Mouse (Mus musculus) bone marrow, adult 2 months (tissue): ENCODE results near the gene Rgs17. TPM values are rescaled to one million over a fixed set of nuclear protein-coding genes. Genes with fewer than 3 reads are reported as not detected.

Experiments
- H3K27ac ChIP-seq: fragments of 200-500 bp; 2 replicates; pipeline ENCODE4 v1.5.1; 2012; ENCODE audit warnings: low read depth, mild to moderate bottlenecking, control low read depth, inconsistent platforms, low read length; ENCODE audit not compliant: control insufficient read depth, poor library complexity, insufficient read depth
- H3K4me1 ChIP-seq: fragments of 200-500 bp; 2 replicates; pipeline ENCODE4 v1.6.1; 2011; ENCODE audit warnings: low read length; ENCODE audit not compliant: control insufficient read depth, insufficient read depth
- H3K4me3 ChIP-seq: fragments of 200-500 bp; replicated peaks from 2 replicates; pipeline ENCODE3; 2011; ENCODE audit warnings: mild to moderate bottlenecking, low read depth, low read length, control low read depth; ENCODE audit not compliant: control insufficient read depth
- CTCF ChIP-seq: fragments of 200-500 bp; IDR thresholded peaks from 2 replicates; pipeline ENCODE4 v1.5.1; 2011; ENCODE audit warnings: low read length, control low read depth; ENCODE audit not compliant: control insufficient read depth, insufficient read depth
- POLR2A ChIP-seq: fragments of 200-500 bp; IDR thresholded peaks from 2 replicates; pipeline ENCODE4 v1.6.1; 2011; ENCODE audit warnings: low read depth, mild to moderate bottlenecking, control low read depth, low read length, borderline replicate concordance; ENCODE audit not compliant: control insufficient read depth
- WGBS: fragments of 180-500 bp; shearing (Covaris S2); methylation state at CpG from one replicate; pipeline ENCODE4 v1.1.7; 2018; 5-methylcytosine and 5-hydroxymethylcytosine counted together
- polyA plus RNA-seq: library from polyadenylated mRNA; stranded (reverse); fragments of >200 nt; gene quantifications from 2 replicates; pipeline ENCODE4 v1.2.4, GENCODE M21; 2011; ENCODE audit warnings: low replicate concordance; ENCODE audit not compliant: missing spikeins, insufficient read depth, insufficient read length

The Rgs17 gene
- polyA plus RNA-seq, 1 experiment, result not detected

DNA sequence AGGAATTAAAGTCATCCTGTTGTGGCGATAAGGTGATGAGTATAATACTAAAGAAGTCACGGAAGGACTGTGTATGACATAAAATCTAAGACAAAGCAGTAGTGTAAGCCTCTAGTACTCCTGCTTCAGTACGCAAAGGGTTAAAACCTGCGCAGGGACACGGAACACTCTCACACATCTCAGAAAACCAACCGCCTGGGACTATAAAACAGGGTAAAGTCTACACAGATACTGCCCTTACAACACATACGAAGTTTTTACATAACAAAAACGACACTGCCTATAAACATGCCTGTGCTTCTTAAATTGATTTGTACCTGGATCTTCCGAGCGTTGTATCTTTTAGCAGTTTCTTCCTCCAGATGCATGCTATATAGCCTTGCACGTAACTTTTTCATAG, 108.5 kb downstream of the Rgs17 start:
- H3K4me1 ChIP-seq, result no peaks in the 10 kb centered on the region
- WGBS, result 93% methylated on average over 11 of the region's 11 CpGs
- no peak overlapping the region for H3K27ac ChIP-seq
- H3K4me3 ChIP-seq, result no peak overlapping the region
- TF ChIP-seq CTCF (no peak), POLR2A (no peak)

DNA sequence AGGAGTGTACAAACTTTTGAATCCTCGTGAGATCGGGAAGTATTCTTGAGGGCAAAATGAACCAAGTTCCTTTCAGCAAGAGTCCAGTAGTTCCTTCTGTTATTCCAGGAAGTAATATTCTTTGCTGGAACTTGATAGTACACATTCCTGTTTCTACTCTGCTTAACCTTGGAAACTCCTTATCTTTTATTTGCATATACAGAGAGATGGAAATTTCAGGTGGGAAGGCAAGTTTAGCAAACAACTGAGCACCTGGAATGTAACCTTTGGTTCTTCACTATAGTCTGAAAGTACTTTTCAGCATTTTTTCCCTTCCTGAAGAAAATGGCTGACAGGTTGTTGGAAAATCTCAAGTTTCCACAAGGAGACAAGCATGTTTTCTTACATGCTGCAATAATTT, 114.5 kb downstream of the Rgs17 start:
- TF ChIP-seq POLR2A (no peak), CTCF (no peak)
- 8% methylated on average over 2 of the region's 2 CpGs for WGBS
- no peaks in the 10 kb centered on the region; the same call in 1 of the 2 replicates for H3K4me1 ChIP-seq
- H3K27ac ChIP-seq, result no peak overlapping the region
- H3K4me3 ChIP-seq, result no peak overlapping the region

DNA sequence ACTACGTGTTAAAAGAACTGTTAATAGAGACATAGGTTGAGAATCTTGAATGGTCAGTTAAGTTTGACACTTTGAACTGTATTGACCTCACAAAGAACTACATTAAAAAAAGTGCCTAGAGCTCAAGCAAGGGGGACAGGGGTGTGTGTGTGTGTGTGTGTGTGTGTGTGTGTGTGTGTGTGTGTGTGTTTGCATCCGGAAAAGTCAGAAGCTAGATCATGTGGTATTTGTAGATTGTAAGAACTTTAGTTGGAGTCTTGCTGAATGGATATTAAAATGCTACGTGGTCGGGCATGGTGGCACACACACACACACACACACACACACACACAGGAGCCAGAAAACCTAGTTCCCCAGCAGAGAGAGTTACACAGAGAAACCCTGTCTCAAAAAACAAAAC, 115.2 kb downstream of the Rgs17 start:
- 12% methylated on average over 4 of the region's 4 CpGs for WGBS
- no peak for TF ChIP-seq POLR2A
- no peak for TF ChIP-seq CTCF
- no peaks in the 10 kb centered on the region; the same call in 1 of the 2 replicates for H3K4me1 ChIP-seq
- H3K27ac ChIP-seq, result no peak overlapping the region
- peak overlapping the region; percentile 20 for H3K4me3 ChIP-seq

DNA sequence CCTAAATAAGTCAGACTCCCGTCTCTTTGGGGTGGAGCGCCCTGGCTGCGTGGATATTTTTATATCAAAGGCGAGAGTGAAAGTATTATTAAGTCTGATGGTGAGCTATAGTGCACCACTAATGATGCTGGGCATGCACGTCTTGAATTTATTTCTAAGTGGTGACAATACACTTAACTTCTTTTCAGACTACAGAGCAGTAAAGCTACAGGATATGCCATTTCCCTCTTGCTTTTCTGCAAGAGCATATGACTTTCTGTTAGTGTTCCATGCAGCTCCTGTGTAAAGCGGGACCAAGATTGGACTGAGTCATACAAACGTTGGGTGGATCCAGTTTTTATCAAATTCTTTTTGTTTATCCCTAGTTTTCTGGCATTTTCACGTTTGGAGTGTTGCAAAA, 115.8 kb downstream of the Rgs17 start:
- TF ChIP-seq CTCF (no peak), POLR2A (no peak)
- Histone ChIP-seq H3K27ac (peak overlapping the region; percentile 93), H3K4me3 (peak overlapping the region; percentile 83), H3K4me1 (no peaks in the 10 kb centered on the region; the same call in 1 of the 2 replicates)
- 4% methylated on average over 8 of the region's 8 CpGs for WGBS

DNA sequence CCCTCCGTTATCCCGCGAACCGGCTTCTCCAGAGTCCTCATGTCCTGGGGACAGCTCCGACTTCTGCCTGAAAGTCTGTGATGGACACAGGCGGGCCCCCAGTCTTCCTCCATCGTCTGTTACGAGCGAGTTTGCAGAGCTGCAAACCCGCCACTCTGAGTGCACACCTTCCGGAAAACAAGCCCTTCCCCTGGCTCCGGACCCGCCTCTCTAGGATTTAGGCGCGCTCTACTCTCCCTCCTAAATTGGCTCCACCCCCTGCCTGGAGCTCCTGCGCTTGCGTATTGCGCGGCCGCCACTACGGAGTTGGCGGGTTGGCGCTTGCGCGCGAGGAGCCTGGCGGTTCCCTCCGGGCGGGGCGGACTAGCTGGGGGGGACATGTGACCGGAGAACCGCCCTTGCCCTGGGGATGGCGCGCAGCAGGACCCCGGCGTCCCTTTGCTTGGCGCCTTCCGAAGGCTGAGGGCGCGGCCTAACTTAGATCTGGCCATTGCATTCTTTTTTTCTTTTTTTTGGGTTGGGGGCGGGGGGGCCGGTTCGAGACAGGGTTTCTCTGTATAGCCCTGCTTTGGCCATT, 116.4 kb downstream of the Rgs17 start:
- peak overlapping the region; percentile 93 for H3K27ac ChIP-seq
- TF ChIP-seq POLR2A (peak; percentile 89), CTCF (no peak)
- under 1% methylated on average over 43 of the region's 43 CpGs for WGBS
- no peaks in the 10 kb centered on the region; the same call in 1 of the 2 replicates for H3K4me1 ChIP-seq
- H3K4me3 ChIP-seq, result peak overlapping the region; percentile 83

DNA sequence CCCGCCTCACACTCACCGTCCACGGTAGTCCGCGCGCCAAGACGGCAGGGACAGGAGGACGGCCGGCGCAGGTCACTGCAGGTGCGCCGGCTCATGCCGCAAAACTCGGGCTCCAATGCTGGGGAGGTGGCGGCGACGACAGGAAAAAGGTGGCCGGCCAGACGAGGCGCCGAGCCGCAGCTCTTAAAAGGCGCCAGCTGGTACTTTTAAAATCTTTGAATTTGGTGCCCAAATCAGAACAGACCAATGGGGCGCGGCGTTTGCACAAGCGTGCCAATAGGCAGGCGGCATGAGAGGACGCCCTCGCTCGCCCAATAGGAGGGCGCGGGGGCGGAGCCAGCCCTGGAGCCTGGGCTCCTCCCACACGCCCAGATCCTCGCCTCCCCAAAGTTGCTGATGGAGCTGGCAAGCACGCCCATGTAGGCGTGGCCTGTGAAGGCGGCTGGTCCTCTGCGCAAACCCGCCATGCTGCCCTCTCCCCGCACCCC, 116.9 kb downstream of the Rgs17 start, which contains the start of gene Fbxo5:
Gene Fbxo5, minus strand, starts transcription at position 358 of the 488 bp plus-strand sequence.
- H3K4me1 ChIP-seq, result no peaks in the 10 kb centered on the region; the same call in 1 of the 2 replicates
- peak within 1 kb of the TSS; percentile 96 for H3K4me3 ChIP-seq
- H3K27ac ChIP-seq, result peak within 1 kb of the TSS; percentile 93
- under 1% methylated on average over 42 of the region's 42 CpGs for WGBS
- TF ChIP-seq CTCF (no peak), POLR2A (peak; percentile 82; the same call in 1 of the 2 replicates)

DNA sequence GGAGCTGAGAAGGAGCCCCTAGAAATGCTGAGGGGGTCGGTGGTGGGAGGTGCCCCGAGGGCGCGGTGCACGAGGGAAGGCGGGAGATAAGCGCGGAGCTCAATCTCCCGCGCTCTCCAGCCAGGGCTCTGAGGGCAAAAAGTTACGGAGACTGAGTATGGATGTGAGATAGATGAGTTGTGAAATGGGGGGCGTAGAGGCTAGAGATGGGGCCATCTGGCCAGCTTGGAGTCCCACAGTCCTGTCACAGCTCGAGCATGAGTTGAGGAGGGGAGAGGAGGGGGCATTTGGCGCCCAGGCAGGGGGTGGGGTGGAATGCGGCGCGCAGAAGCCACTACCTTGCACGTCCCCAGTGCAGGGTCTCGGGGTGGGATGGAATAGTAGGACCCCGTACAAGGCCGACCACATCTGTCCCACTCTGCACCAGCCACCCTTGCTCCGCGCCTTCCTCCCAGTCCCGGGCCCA, 117.5 kb downstream of the Rgs17 start:
- H3K4me1 ChIP-seq, result no peaks in the 10 kb centered on the region; the same call in 1 of the 2 replicates

DNA sequence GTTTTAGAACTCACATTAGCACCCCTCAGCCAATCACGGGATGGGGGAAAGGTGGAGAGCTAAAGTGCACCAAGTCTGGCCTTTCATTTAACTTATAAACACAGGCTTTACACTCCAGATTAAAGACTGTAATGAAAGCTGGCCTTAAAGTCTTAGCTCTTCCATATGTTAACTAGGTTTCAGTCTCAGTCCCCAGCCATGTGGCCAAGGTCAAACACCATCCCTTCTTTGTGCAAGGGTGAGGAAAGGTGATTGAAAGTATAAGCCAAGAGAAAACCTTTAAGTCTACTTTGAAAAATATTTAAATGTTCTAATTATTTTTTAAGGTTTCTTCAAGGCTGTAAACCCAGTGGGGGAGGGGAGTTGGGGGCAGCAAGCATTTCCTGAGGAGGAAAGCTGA, 118.5 kb downstream of the Rgs17 start:
- Histone ChIP-seq H3K4me3 (peak overlapping the region; percentile 73), H3K27ac (no peak overlapping the region), H3K4me1 (no peaks in the 10 kb centered on the region; the same call in 1 of the 2 replicates)
- 4% methylated on average over 1 of the region's 1 CpGs for WGBS
- TF ChIP-seq POLR2A (no peak), CTCF (no peak)

More for the DNA sequence above, 117.5 kb downstream of the Rgs17 start:
- peak overlapping the region; percentile 96 for H3K4me3 ChIP-seq
- under 1% methylated on average over 24 of the region's 24 CpGs for WGBS
- H3K27ac ChIP-seq, result peak overlapping the region; percentile 88
- no peak for TF ChIP-seq POLR2A
- no peak for TF ChIP-seq CTCF

DNA sequence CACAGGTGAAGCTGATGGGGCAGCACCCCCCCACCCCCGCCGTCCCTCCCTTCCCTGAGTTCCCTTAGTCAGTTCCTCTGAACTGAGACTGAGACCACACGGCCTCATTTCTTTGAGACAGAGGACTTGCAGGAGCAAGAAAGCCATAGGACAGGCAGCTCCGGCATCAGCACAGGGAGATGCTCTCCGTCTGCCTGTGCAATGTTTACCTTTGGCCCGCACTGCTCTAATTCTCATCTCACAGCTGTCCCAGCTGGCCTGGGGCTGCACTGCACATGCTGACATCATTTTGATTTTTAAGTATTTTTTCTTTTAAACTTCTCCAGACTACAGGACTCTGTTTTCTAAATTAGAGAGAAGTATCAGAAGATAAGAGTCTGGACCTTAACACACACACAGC, 119.3 kb downstream of the Rgs17 start:
- Histone ChIP-seq H3K4me1 (no peaks in the 10 kb centered on the region; the same call in 1 of the 2 replicates), H3K4me3 (peak overlapping the region; percentile 82), H3K27ac (no peak overlapping the region)
- 23% methylated on average over 6 of the region's 6 CpGs for WGBS
- TF ChIP-seq POLR2A, result no peak
- no peak for TF ChIP-seq CTCF
